Mouse (Mus musculus) forebrain, embryonic 10.5 days (tissue): ENCODE data around the gene Etfa. TPM values are rescaled to one million over a fixed set of nuclear protein-coding genes. Genes with fewer than 3 reads are reported as not detected.

Experiments
- DNase-seq: peaks from one replicate; pipeline ENCODE4 v3.0.0-alpha.2; 2017; ENCODE audit warnings: low spot score; ENCODE audit errors: extremely low spot score
- H3K27ac ChIP-seq: fragments of 300-500 bp; sonication (generic); 2 replicates; pipeline ENCODE4 v1.5.1; 2016; ENCODE audit warnings: mild to moderate bottlenecking
- H3K27me3 ChIP-seq: fragments of 300-500 bp; sonication (generic); 2 replicates; pipeline ENCODE4 v1.6.1; 2016; ENCODE audit warnings: mild to moderate bottlenecking; ENCODE audit not compliant: poor library complexity, severe bottlenecking
- H3K36me3 ChIP-seq: fragments of 300-500 bp; sonication (generic); replicated peaks from 2 replicates; pipeline ENCODE4 v1.6.1; 2016; ENCODE audit warnings: mild to moderate bottlenecking, moderate library complexity
- H3K4me1 ChIP-seq: fragments of 300-500 bp; sonication (generic); 2 replicates; pipeline ENCODE4 v1.6.1; 2016
- H3K4me3 ChIP-seq: fragments of 300-500 bp; sonication (generic); 2 replicates; pipeline ENCODE4 v1.5.1; 2016; ENCODE audit warnings: mild to moderate bottlenecking, moderate library complexity
- H3K9me3 ChIP-seq: fragments of 300-500 bp; sonication (generic); 2 replicates; pipeline ENCODE4 v1.6.1; 2016; ENCODE audit warnings: mild to moderate bottlenecking, moderate library complexity
- WGBS: fragments of 180-500 bp; shearing (Covaris S2); methylation state at CpG from one replicate; pipeline ENCODE4 v1.1.7; 2016; 5-methylcytosine and 5-hydroxymethylcytosine counted together
- polyA plus RNA-seq: library from polyadenylated mRNA; unstranded; fragments of >200 nt; fragmentation: Nextera tagmentation; extraction: Ambion mirVana; gene quantifications from 2 replicates; pipeline ENCODE4 v1.2.1, GENCODE M21; 2016

Gene Etfa
- polyA plus RNA-seq, 1 experiment from 2014 or later = 165 TPM

- peak; percentile 43 for DNase-seq
- Histone ChIP-seq H3K27me3 (peaks cover 100% of the 10 kb centered on the region), H3K36me3 (no peaks in the 10 kb centered on the region), H3K4me1 (peaks cover 69% of the 10 kb centered on the region), H3K4me3 (peak overlapping the region; percentile 54), H3K9me3 (peaks cover 3% of the 10 kb centered on the region; the same call in 1 of the 2 replicates), H3K27ac (0 out of 2 replicates have a peak overlapping the region, but pooled peaks have one; percentile 20)
- under 1% methylated on average over 59 of the region's 59 CpGs for WGBS
Measured at GRCm38 (mm10) chr9:55541681-55542365, 29.8 kb upstream of the Etfa start.

GRCm38 (mm10) chr9:55540888-55541287 is 28.8 kb upstream of the Etfa start:
- Histone ChIP-seq H3K4me1 (peaks cover 60% of the 10 kb centered on the region), H3K9me3 (no peaks in the 10 kb centered on the region; the same call in 1 of the 2 replicates), H3K27me3 (peaks cover 100% of the 10 kb centered on the region), H3K27ac (no peak overlapping the region), H3K4me3 (peak overlapping the region; percentile 54), H3K36me3 (no peaks in the 10 kb centered on the region)
- DNase-seq = peak; percentile 91
- WGBS = under 1% methylated on average over 28 of the region's 28 CpGs

- Histone ChIP-seq H3K9me3 (no peaks in the 10 kb centered on the region), H3K4me1 (peaks cover 56% of the 10 kb centered on the region), H3K36me3 (no peaks in the 10 kb centered on the region), H3K4me3 (peak overlapping the region; percentile 54), H3K27ac (no peak overlapping the region), H3K27me3 (peaks cover 96% of the 10 kb centered on the region)
- no peak for DNase-seq
- 0% methylated on average over 12 of the region's 12 CpGs for WGBS
Measured at GRCm38 (mm10) chr9:55540391-55540770, 28.3 kb upstream of the Etfa start.

GRCm38 (mm10) chr9:55539661-55540390 is 27.8 kb upstream of the Etfa start:
- Histone ChIP-seq H3K36me3 (no peaks in the 10 kb centered on the region), H3K4me1 (peaks cover 50% of the 10 kb centered on the region), H3K27ac (no peak overlapping the region), H3K9me3 (no peaks in the 10 kb centered on the region), H3K4me3 (peak overlapping the region; percentile 54), H3K27me3 (peaks cover 91% of the 10 kb centered on the region)
- peak; percentile 45 for DNase-seq
- 1% methylated on average over 31 of the region's 31 CpGs for WGBS

GRCm38 (mm10) chr9:55539006-55539405 is 27.0 kb upstream of the Etfa start:
- H3K27ac ChIP-seq = no peak overlapping the region
- no peak overlapping the region for H3K4me3 ChIP-seq
- WGBS = 0% methylated on average over 1 of the region's 1 CpGs
- H3K27me3 ChIP-seq = peaks cover 82% of the 10 kb centered on the region
- no peaks in the 10 kb centered on the region for H3K9me3 ChIP-seq
- H3K36me3 ChIP-seq = no peaks in the 10 kb centered on the region
- peaks cover 42% of the 10 kb centered on the region for H3K4me1 ChIP-seq
- no peak for DNase-seq

- Histone ChIP-seq H3K27me3 (peaks cover 76% of the 10 kb centered on the region), H3K9me3 (no peaks in the 10 kb centered on the region), H3K4me1 (peaks cover 36% of the 10 kb centered on the region), H3K36me3 (no peaks in the 10 kb centered on the region), H3K4me3 (peak within 1 kb of the TSS; percentile 54), H3K27ac (no peak within 1 kb of the TSS)
- DNase-seq = no peak
- 9% methylated on average over 4 of the region's 4 CpGs for WGBS
Measured at GRCm38 (mm10) chr9:55538377-55538776, 26.3 kb upstream of the Etfa start, which contains the start of gene Isl2. TSS of gene Isl2 (plus strand) at chr9:55538672.

- 26% methylated on average over 3 of the region's 3 CpGs for WGBS
- no peak overlapping the region for H3K4me3 ChIP-seq
- H3K9me3 ChIP-seq = no peaks in the 10 kb centered on the region
- H3K27ac ChIP-seq = no peak overlapping the region
- peak; percentile 58 for DNase-seq
- H3K36me3 ChIP-seq = no peaks in the 10 kb centered on the region
- H3K27me3 ChIP-seq = peaks cover 51% of the 10 kb centered on the region
- H3K4me1 ChIP-seq = peaks cover 18% of the 10 kb centered on the region
Measured at GRCm38 (mm10) chr9:55535907-55536306, 23.9 kb upstream of the Etfa start.

- H3K4me1 ChIP-seq = no peaks in the 10 kb centered on the region
- no peak overlapping the region for H3K27ac ChIP-seq
- H3K9me3 ChIP-seq = no peaks in the 10 kb centered on the region
- WGBS = 29% methylated on average over 4 of the region's 4 CpGs
- no peaks in the 10 kb centered on the region for H3K27me3 ChIP-seq
- no peaks in the 10 kb centered on the region for H3K36me3 ChIP-seq
- no peak overlapping the region for H3K4me3 ChIP-seq
- DNase-seq = no peak
Measured at GRCm38 (mm10) chr9:55525716-55526115, 13.7 kb upstream of the Etfa start.

GRCm38 (mm10) chr9:55511521-55511993 is 486 bp downstream of the Etfa start:
- DNase-seq = peak; percentile 77
- WGBS = under 1% methylated on average over 32 of the region's 32 CpGs
- H3K9me3 ChIP-seq = no peaks in the 10 kb centered on the region
- H3K4me1 ChIP-seq = peaks cover 12% of the 10 kb centered on the region
- H3K27ac ChIP-seq = peak overlapping the region; percentile 90
- no peaks in the 10 kb centered on the region for H3K36me3 ChIP-seq
- peaks cover 29% of the 10 kb centered on the region for H3K27me3 ChIP-seq
- peak overlapping the region; percentile 70 for H3K4me3 ChIP-seq

GRCm38 (mm10) chr9:55510651-55511235 is 1.3 kb downstream of the Etfa start:
- DNase-seq = no peak
- Histone ChIP-seq H3K4me1 (peaks cover 12% of the 10 kb centered on the region), H3K27ac (no peak overlapping the region), H3K36me3 (no peaks in the 10 kb centered on the region), H3K9me3 (no peaks in the 10 kb centered on the region), H3K4me3 (peak overlapping the region; percentile 70), H3K27me3 (peaks cover 29% of the 10 kb centered on the region)
- WGBS = 84% methylated on average over 10 of the region's 10 CpGs

GRCm38 (mm10) chr9:55509731-55510130 is 2.3 kb downstream of the Etfa start:
- no peak overlapping the region for H3K27ac ChIP-seq
- H3K9me3 ChIP-seq = no peaks in the 10 kb centered on the region

GRCm38 (mm10) chr9:55508701-55509100 is 3.3 kb downstream of the Etfa start:
- 90% methylated on average over 4 of the region's 4 CpGs for WGBS
- DNase-seq = no peak
- Histone ChIP-seq H3K27me3 (peaks cover 12% of the 10 kb centered on the region), H3K4me3 (no peak overlapping the region), H3K9me3 (no peaks in the 10 kb centered on the region), H3K27ac (no peak overlapping the region), H3K4me1 (peaks cover 12% of the 10 kb centered on the region), H3K36me3 (no peaks in the 10 kb centered on the region)

More at GRCm38 (mm10) chr9:55509731-55510130, 2.3 kb downstream of the Etfa start:
- Histone ChIP-seq H3K27me3 (peaks cover 23% of the 10 kb centered on the region), H3K4me1 (peaks cover 12% of the 10 kb centered on the region), H3K36me3 (no peaks in the 10 kb centered on the region), H3K4me3 (no peak overlapping the region)
- 91% methylated on average over 1 of the region's 1 CpGs for WGBS
- DNase-seq = no peak
